Mouse (Mus musculus): ENCODE measurements around the gene Gpr62. TPM values are rescaled to one million over a fixed set of nuclear protein-coding genes. Genes with fewer than 3 reads are reported as not detected.
A peak's percentile ranks its signal among the peaks of the same experiment; 100 is the strongest.

The Gpr62 gene
- total RNA-seq, 2 experiments from 2014 or later = not detected

DNA sequence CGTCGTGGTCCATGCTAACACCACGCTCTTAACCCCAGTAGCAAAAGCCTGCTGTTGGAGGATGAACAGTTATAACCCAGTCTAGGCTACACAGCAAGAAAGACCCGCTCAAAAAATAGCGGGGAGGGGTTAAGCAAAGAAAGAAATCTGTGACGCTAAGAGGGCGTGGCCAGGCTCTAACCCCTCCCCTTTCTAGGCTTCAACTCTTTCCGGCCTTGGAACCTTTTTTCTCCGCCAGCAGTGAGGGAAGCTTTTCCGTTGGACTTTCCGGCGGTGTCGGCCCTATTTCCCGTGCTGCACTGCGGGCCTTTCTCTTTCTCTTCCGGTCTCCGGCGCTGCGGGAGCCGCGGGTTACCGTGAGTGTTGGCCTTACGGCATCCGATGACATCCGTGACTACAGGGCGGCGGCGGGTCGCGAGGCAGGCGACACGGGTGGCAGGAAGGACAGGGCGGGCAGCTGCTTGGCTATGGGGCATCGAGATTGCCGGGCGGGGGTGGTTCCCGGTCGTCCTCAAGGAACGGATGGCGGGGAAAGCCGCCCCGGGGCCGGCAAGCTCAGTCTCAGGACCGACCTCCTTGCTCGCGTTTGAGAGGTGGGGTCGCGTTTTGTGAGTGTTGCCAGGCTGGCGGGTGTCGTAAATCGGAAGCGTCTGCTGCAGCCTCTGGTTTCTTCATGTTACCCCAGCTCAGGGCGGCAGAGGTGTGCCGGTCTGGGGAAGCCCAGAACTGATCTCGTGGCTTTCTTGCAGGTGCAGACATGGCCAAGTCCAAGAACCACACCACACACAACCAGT lies 36.3 kb downstream of the Gpr62 start, which contains the start of gene Rpl29:
Rpl29 (plus strand) TSS at position 234 of the 794 bp plus-strand sequence.
- DNase-seq = peak; percentile 95 to 96
- intact Hi-C loops (cut with DNase I) = loop anchor here (2.0 kb wide), 1 partner anchor 45 kb away; the partner anchor contains the start of gene Rrp9

GRCm38 (mm10) chr9:106428719-106429220 lies 37.0 kb downstream of the Gpr62 start:
- intact Hi-C loops (cut with DNase I) = loop anchor here (2.0 kb wide), 1 partner anchor 46 kb away; the partner anchor contains the start of gene Rrp9
- DNase-seq = no peak

GRCm38 (mm10) chr9:106421865-106422160 lies 43.9 kb downstream of the Gpr62 start:
- peak; percentile 85 to 88 for DNase-seq
- intact Hi-C loops (cut with DNase I) = loop anchor here (1.0 to 5.0 kb wide), 4 partner anchors 72 to 265 kb away; partner anchors contain the start of gene Glyctk

- intact Hi-C loops (cut with DNase I) = loop anchor here (1.0 to 5.0 kb wide), 4 partner anchors 71 to 264 kb away; partner anchors contain the start of gene Glyctk
- DNase-seq = no peak
These were observed 44.5 kb downstream of the Gpr62 start for GRCm38 (mm10) chr9:106421033-106421864.

- no peak for DNase-seq
- intact Hi-C loops (cut with DNase I) = loop anchor here (1.0 to 5.0 kb wide), 4 partner anchors 70 to 263 kb away; partner anchors contain the start of gene Glyctk
These were observed 45.1 kb downstream of the Gpr62 start for GRCm38 (mm10) chr9:106420608-106421007.

DNA sequence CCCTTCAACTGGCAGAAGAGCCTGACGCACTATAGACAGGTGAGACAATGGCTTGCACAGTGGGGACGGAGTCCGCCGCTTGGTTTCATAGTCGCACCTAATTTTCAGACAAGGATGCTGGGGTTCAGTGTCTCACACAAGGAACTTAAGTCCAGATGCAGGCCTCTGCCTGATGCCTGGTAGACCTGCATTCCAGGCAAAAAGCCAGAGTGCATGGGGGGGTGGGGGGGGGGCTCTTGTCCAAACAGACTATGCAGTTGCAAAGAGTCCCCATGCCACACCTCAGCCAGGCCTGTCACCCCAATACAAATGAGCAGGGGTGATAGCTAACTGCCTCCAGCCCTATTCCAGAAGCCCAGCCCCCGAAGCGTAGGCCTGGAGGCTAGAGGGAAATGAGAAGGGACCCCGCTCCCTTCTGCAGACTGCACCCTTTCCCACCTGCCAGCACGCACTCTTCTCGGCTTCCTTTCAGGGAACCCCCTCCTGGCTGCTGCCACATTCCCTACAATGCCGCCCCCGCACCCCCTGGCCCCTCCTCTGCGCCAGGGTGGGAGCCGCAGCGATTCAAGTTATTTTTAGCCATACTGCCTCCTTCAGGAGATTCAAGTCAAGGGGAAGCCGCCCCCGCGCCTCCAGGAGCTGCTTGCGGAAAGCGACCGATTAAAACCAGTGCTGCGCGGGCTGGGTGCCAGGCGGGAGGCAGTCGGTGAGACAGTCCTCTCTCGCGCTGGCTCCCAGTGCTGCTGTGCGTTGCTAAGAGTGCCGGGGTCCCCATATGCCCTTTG lies 47.7 kb downstream of the Gpr62 start:
- intact Hi-C loops (cut with DNase I) = loop anchor here (1.0 to 2.0 kb wide), 2 partner anchors 31 to 49 kb away; no protein-coding TSS in a partner anchor
- DNase-seq = peak; percentile 78 to 83

GRCm38 (mm10) chr9:106416826-106417225 lies 48.9 kb downstream of the Gpr62 start:
- no peak for DNase-seq
- intact Hi-C loops (cut with DNase I) = loop anchor here (2.0 kb wide), 1 partner anchor 30 kb away; no protein-coding TSS in a partner anchor

Other genes with a start within 250 kb of the Gpr62 start
- gene Tlr9, start 243.3 kb downstream of the Gpr62 start, total RNA-seq (2021) = 1 to 10 TPM in 1 of 2 experiments, under 1 TPM in 1; 0.47 to 1.1 TPM
- gene Alas1, start 217.3 kb downstream of the Gpr62 start, total RNA-seq (2021) = 100 to 1,000 TPM; 298 to 524 TPM
- gene Poc1a, start 184.9 kb downstream of the Gpr62 start, total RNA-seq (2021) = 1 to 10 TPM; 4.1 TPM
- gene Dusp7, start 97.3 kb downstream of the Gpr62 start, total RNA-seq (2021) = 10 to 100 TPM; 56.6 to 56.8 TPM
- gene Rpl29, start 36.5 kb downstream of the Gpr62 start, total RNA-seq (2021) = 100 to 1,000 TPM; 281 to 289 TPM
- gene Acy1, start 27.6 kb downstream of the Gpr62 start, total RNA-seq (2021) = 10 to 100 TPM; 24.9 to 27.0 TPM
- 1 to 10 TPM; 7.2 to 8.3 TPM for gene Abhd14b, start 18.5 kb downstream of the Gpr62 start, total RNA-seq (2021)
- gene Abhd14a, start 18.3 kb downstream of the Gpr62 start, total RNA-seq (2021) = 10 to 100 TPM; 20.9 to 25.1 TPM
- gene Pcbp4, start 12.6 kb downstream of the Gpr62 start, total RNA-seq (2021) = 10 to 100 TPM; 72.8 to 73.4 TPM
- 10 to 100 TPM; 24.9 to 27.7 TPM for gene Rrp9, start 10.0 kb upstream of the Gpr62 start, total RNA-seq (2021)
- gene Parp3, start 11.0 kb upstream of the Gpr62 start, total RNA-seq (2021) = 10 to 100 TPM; 27.2 to 33.7 TPM
- not detected for gene Iqcf1, start 34.0 kb upstream of the Gpr62 start, total RNA-seq (2021)
- gene Iqcf5, start 48.6 kb upstream of the Gpr62 start, total RNA-seq (2021) = not detected
- not detected for gene Iqcf3, start 95.7 kb upstream of the Gpr62 start, total RNA-seq (2021)
- gene Iqcf4, start 105.1 kb upstream of the Gpr62 start, total RNA-seq (2021) = not detected
- not detected for gene Iqcf6, start 160.6 kb upstream of the Gpr62 start, total RNA-seq (2021)
- gene Grm2, start 190.1 kb upstream of the Gpr62 start, total RNA-seq (2021) = not detected
- 10 to 100 TPM; 45.8 to 48.8 TPM for gene Tex264, start 220.0 kb upstream of the Gpr62 start, total RNA-seq (2021)

All from heart, postnatal 36 days (tissue).